Mouse (Mus musculus) midbrain, embryonic 11.5 days (tissue): Measurements from ENCODE around the gene Ica1. TPM values are rescaled to one million over a fixed set of nuclear protein-coding genes. Genes with fewer than 3 reads are reported as not detected.

ENCODE experiments used
- ATAC-seq: fragments of 200-750 bp; cut with Nextera tagmentation; 2 replicates; pipeline ENCODE4 v1.8.0; 2017; ENCODE audit warnings: moderate TSS enrichment, moderate library complexity; ENCODE audit not compliant: low FRiP score
- DNase-seq: peaks from one replicate; pipeline ENCODE4 v3.0.0; 2015; ENCODE audit warnings: low spot score; ENCODE audit errors: missing footprints
- H3K27ac ChIP-seq: fragments of 300-500 bp; sonication (generic); 2 replicates; pipeline ENCODE4 v1.5.1; 2014; ENCODE audit warnings: low read depth, low read length
- H3K27me3 ChIP-seq: fragments of 300-500 bp; sonication (generic); 2 replicates; pipeline ENCODE4 v1.6.1; 2014; ENCODE audit warnings: mild to moderate bottlenecking, low read length, moderate library complexity, mixed read lengths; ENCODE audit not compliant: control insufficient read depth, insufficient read depth
- H3K36me3 ChIP-seq: fragments of 300-500 bp; sonication (generic); 2 replicates; pipeline ENCODE4 v1.6.1; 2014; ENCODE audit warnings: mild to moderate bottlenecking, low read length, moderate library complexity, mixed read lengths; ENCODE audit not compliant: control insufficient read depth, insufficient read depth
- H3K4me1 ChIP-seq: fragments of 300-500 bp; sonication (generic); 2 replicates; pipeline ENCODE4 v1.6.1; 2014; ENCODE audit warnings: low read length; ENCODE audit not compliant: control insufficient read depth, insufficient read depth
- H3K4me2 ChIP-seq: fragments of 300-500 bp; sonication (generic); 2 replicates; pipeline ENCODE4 v1.6.1; 2014; ENCODE audit warnings: mild to moderate bottlenecking, moderate library complexity
- H3K4me3 ChIP-seq: fragments of 300-500 bp; sonication (generic); 2 replicates; pipeline ENCODE4 v1.5.1; 2014; ENCODE audit warnings: low read depth, low read length
- H3K9ac ChIP-seq: fragments of 300-500 bp; sonication (generic); 2 replicates; pipeline ENCODE4 v1.6.1; 2014; ENCODE audit warnings: low read length
- H3K9me3 ChIP-seq: fragments of 300-500 bp; sonication (generic); 2 replicates; pipeline ENCODE4 v1.6.1; 2016; ENCODE audit warnings: low read length; ENCODE audit not compliant: control insufficient read depth
- WGBS: fragments of 180-500 bp; shearing (Covaris S2); extraction: QIAGEN DNeasy Blood & Tissue Kit; methylation state at CpG from one replicate; pipeline ENCODE4 v1.1.7; 2014; 5-methylcytosine and 5-hydroxymethylcytosine counted together
- polyA plus RNA-seq: library from polyadenylated mRNA; unstranded; fragments of >200 nt; fragmentation: Nextera tagmentation; extraction: Ambion mirVana; gene quantifications from 2 replicates; pipeline ENCODE4 v1.2.1, GENCODE M21; 2014

Ica1 gene
- polyA plus RNA-seq, 1 experiment from 2014 or later = 15.9 TPM

DNA sequence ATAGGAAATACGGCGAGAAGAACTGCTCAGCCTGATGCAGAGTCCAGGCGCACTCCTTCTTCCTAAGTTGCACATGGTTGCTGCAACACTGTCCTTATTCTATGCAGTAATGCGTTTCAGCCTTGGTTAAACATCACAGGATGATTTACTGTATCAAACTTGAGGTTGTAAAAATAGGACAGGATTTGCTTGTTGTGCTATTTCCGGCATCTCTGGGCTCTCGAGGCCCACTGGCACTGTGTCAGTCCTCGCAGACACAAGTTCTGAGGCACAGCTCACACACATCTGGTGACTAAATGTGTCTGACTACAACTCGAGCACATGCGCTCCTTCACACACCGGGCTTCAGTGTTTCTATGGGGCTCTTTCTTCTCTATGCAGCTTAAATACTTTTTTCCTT lies 94.9 kb downstream of the Ica1 start:
- Histone ChIP-seq H3K4me2 (no peak overlapping the region), H3K4me3 (no peak overlapping the region), H3K27ac (no peak overlapping the region), H3K9ac (no peak overlapping the region), H3K27me3 (no peaks in the 10 kb centered on the region), H3K9me3 (no peaks in the 10 kb centered on the region), H3K36me3 (no peaks in the 10 kb centered on the region), H3K4me1 (no peaks in the 10 kb centered on the region)
- WGBS = 91% methylated on average over 10 of the region's 10 CpGs
- DNase-seq = peak; percentile 39
- no peak for ATAC-seq

- Histone ChIP-seq H3K27ac (no peak overlapping the region), H3K4me3 (no peak overlapping the region), H3K4me1 (no peaks in the 10 kb centered on the region), H3K9me3 (no peaks in the 10 kb centered on the region), H3K4me2 (no peak overlapping the region), H3K27me3 (no peaks in the 10 kb centered on the region), H3K36me3 (no peaks in the 10 kb centered on the region), H3K9ac (no peak overlapping the region)
- 89% methylated on average over 8 of the region's 8 CpGs for WGBS
- DNase-seq (no peak), ATAC-seq (no peak)
These were observed 97.4 kb downstream of the Ica1 start for GRCm38 (mm10) chr6:8680931-8681330.

- DNase-seq (no peak), ATAC-seq (no peak)
- WGBS = 91% methylated on average over 4 of the region's 4 CpGs
- Histone ChIP-seq H3K27ac (no peak overlapping the region), H3K36me3 (no peaks in the 10 kb centered on the region), H3K4me2 (no peak overlapping the region), H3K4me1 (no peaks in the 10 kb centered on the region), H3K4me3 (no peak overlapping the region), H3K9me3 (no peaks in the 10 kb centered on the region), H3K9ac (no peak overlapping the region), H3K27me3 (no peaks in the 10 kb centered on the region)
These were observed 105.3 kb downstream of the Ica1 start for GRCm38 (mm10) chr6:8673013-8673412.

DNA sequence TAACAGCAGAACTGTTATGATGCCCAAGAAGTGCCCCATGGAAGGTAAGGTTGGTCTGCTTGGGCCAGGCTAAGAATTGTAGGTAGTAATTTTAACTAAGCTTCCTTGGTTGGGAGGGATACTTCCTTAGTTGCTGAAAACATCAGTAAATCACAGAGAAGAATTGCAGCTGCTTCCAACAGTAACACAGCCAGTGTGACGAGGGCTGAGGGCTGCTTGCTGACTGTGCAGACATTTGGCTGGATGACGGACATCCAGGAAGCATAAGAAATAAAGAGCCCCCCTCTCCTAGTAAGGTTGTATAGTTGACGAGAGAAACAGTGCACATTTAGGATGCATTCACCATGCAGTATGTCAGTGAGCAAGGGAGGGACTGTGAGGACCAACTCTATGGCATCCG lies 108.9 kb downstream of the Ica1 start:
- 89% methylated on average over 4 of the region's 4 CpGs for WGBS
- H3K27me3 ChIP-seq = no peaks in the 10 kb centered on the region
- no peak for DNase-seq

GRCm38 (mm10) chr6:8668013-8668811 lies 110.1 kb downstream of the Ica1 start:
- 81% methylated on average over 6 of the region's 6 CpGs for WGBS
- DNase-seq = no peak
- no peak for ATAC-seq
- H3K4me2 ChIP-seq = no peak overlapping the region
- no peak overlapping the region for H3K4me3 ChIP-seq
- H3K9me3 ChIP-seq = no peaks in the 10 kb centered on the region
- H3K27ac ChIP-seq = no peak overlapping the region
- no peak overlapping the region for H3K9ac ChIP-seq
- no peaks in the 10 kb centered on the region for H3K4me1 ChIP-seq
- no peaks in the 10 kb centered on the region for H3K27me3 ChIP-seq
- no peaks in the 10 kb centered on the region for H3K36me3 ChIP-seq

More for the DNA sequence above, 108.9 kb downstream of the Ica1 start:
- H3K4me2 ChIP-seq = no peak overlapping the region
- H3K36me3 ChIP-seq = no peaks in the 10 kb centered on the region
- ATAC-seq = no peak
- H3K27ac ChIP-seq = no peak overlapping the region
- no peaks in the 10 kb centered on the region for H3K4me1 ChIP-seq
- no peak overlapping the region for H3K9ac ChIP-seq
- no peaks in the 10 kb centered on the region for H3K9me3 ChIP-seq
- no peak overlapping the region for H3K4me3 ChIP-seq

GRCm38 (mm10) chr6:8665786-8666185 lies 112.5 kb downstream of the Ica1 start:
- Histone ChIP-seq H3K4me2 (no peak overlapping the region), H3K4me3 (no peak overlapping the region), H3K27ac (no peak overlapping the region), H3K4me1 (peaks cover 9% of the 10 kb centered on the region), H3K36me3 (no peaks in the 10 kb centered on the region), H3K9me3 (no peaks in the 10 kb centered on the region), H3K27me3 (no peaks in the 10 kb centered on the region), H3K9ac (no peak overlapping the region)
- DNase-seq (no peak), ATAC-seq (no peak)
- WGBS = 88% methylated on average over 5 of the region's 5 CpGs

DNA sequence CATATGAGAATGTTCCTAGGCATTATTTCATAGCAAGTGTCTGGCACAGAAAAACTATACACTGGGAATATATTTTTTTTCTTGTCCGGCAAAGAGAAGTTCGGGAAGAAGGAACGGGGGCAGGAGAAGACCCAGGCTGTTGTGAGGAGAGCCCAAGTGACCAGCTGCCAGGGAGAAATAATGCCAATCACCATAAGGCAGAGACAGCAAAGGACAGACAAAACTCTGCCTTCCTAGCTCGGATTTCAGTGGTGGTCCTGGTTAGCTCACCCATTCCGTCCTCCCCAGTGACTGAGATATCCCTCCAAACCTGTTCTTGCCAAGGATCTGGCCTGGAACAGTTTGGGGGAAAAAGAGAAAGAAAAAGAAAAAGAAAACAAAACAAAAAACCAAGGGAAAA lies 113.3 kb downstream of the Ica1 start:
- Histone ChIP-seq H3K4me1 (peaks cover 10% of the 10 kb centered on the region), H3K27ac (no peak overlapping the region), H3K27me3 (no peaks in the 10 kb centered on the region), H3K36me3 (no peaks in the 10 kb centered on the region), H3K4me2 (no peak overlapping the region), H3K9me3 (no peaks in the 10 kb centered on the region), H3K4me3 (no peak overlapping the region), H3K9ac (no peak overlapping the region)
- WGBS = 86% methylated on average over 5 of the region's 5 CpGs
- DNase-seq = no peak
- ATAC-seq = no peak

DNA sequence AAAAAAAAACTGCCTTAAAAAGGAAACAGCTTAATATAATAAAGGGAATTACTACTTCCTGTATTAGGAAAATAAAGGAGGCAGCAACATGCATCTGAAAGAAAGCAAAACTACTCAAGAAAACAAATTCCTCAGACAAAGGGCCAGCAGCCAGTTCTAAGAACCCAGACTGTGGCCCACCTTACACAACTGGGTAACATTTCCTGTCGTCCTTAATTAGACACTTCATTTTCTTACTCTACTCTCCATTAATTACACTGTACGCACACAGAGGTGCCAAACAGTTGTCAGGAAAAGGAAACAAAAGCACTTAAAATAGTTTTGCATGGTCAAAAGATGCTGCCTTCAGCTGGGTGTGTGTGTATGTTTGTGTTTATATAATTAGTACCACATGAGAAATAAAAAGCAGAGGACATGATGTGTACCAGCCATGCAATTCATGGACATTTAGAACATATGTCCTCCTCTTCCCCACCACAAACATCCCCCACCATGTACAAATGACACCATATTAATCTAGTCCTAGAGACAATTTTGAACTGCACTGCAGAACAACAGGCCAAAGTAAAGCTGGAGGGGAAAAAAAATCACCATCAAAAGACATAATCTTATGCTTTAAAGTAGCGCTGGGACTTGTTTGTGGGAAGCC lies 115.1 kb downstream of the Ica1 start:
- H3K9me3 ChIP-seq = no peaks in the 10 kb centered on the region
- DNase-seq (no peak), ATAC-seq (no peak)
- H3K9ac ChIP-seq = no peak overlapping the region
- no peak overlapping the region for H3K27ac ChIP-seq
- H3K4me2 ChIP-seq = no peak overlapping the region
- H3K36me3 ChIP-seq = no peaks in the 10 kb centered on the region
- no peak overlapping the region for H3K4me3 ChIP-seq
- peaks cover 13% of the 10 kb centered on the region for H3K4me1 ChIP-seq
- 74% methylated on average over 3 of the region's 3 CpGs for WGBS
- H3K27me3 ChIP-seq = no peaks in the 10 kb centered on the region

GRCm38 (mm10) chr6:8661404-8661803 lies 116.9 kb downstream of the Ica1 start:
- Histone ChIP-seq H3K9ac (no peak overlapping the region), H3K4me2 (no peak overlapping the region), H3K27me3 (no peaks in the 10 kb centered on the region), H3K4me1 (peaks cover 13% of the 10 kb centered on the region), H3K36me3 (no peaks in the 10 kb centered on the region), H3K9me3 (no peaks in the 10 kb centered on the region), H3K27ac (peak overlapping the region; percentile 45), H3K4me3 (no peak overlapping the region)
- peak; percentile 81 for ATAC-seq
- WGBS = 22% methylated on average over 4 of the region's 4 CpGs
- peak; percentile 91 for DNase-seq
